Mouse (Mus musculus) limb, embryonic 12.5 days (tissue): ENCODE data around the gene P4ha2. TPM values are rescaled to one million over a fixed set of nuclear protein-coding genes. Genes with fewer than 3 reads are reported as not detected.
"Not testable (repeated sequence)": the region's sequence is repeated elsewhere in the genome, so short reads cannot be mapped to it uniquely, and the experiment has no call there.

Source experiments
- ATAC-seq: fragments of 200-750 bp; cut with Nextera tagmentation; 2 replicates; pipeline ENCODE4 v1.8.0; 2017; ENCODE audit warnings: low read depth, moderate TSS enrichment; ENCODE audit not compliant: insufficient number of reproducible peaks, insufficient read depth, low FRiP score, low TSS enrichment
- H3K27ac ChIP-seq: fragments of 300-500 bp; sonication (generic); 2 replicates; pipeline ENCODE4 v1.5.1; 2016; ENCODE audit warnings: mild to moderate bottlenecking, moderate library complexity
- H3K27me3 ChIP-seq: fragments of 300-500 bp; sonication (generic); 2 replicates; pipeline ENCODE4 v1.6.1; 2016; ENCODE audit warnings: mild to moderate bottlenecking, moderate library complexity
- H3K36me3 ChIP-seq: fragments of 300-500 bp; sonication (generic); 2 replicates; pipeline ENCODE4 v1.6.1; 2016; ENCODE audit warnings: mild to moderate bottlenecking, moderate library complexity
- H3K4me1 ChIP-seq: fragments of 300-500 bp; sonication (generic); replicated peaks from 2 replicates; pipeline ENCODE4 v1.6.1; 2016
- H3K4me2 ChIP-seq: fragments of 300-500 bp; sonication (generic); 2 replicates; pipeline ENCODE4 v1.6.1; 2016; ENCODE audit warnings: mild to moderate bottlenecking, moderate library complexity
- H3K4me3 ChIP-seq: fragments of 300-500 bp; sonication (generic); replicated peaks from 2 replicates; pipeline ENCODE4 v1.5.1; 2016; ENCODE audit warnings: mild to moderate bottlenecking
- H3K9ac ChIP-seq: fragments of 300-500 bp; sonication (generic); replicated peaks from 2 replicates; pipeline ENCODE4 v1.6.1; 2016; ENCODE audit warnings: mild to moderate bottlenecking, moderate library complexity
- H3K9me3 ChIP-seq: fragments of 300-500 bp; sonication (generic); 2 replicates; pipeline ENCODE4 v1.6.1; 2016; ENCODE audit warnings: mild to moderate bottlenecking, moderate library complexity
- WGBS: fragments of 180-500 bp; shearing (Covaris S2); methylation state at CpG from one replicate; pipeline ENCODE4 v1.1.7; 2016; 5-methylcytosine and 5-hydroxymethylcytosine counted together
- polyA plus RNA-seq: library from polyadenylated mRNA; unstranded; fragments of >200 nt; fragmentation: Nextera tagmentation; extraction: Ambion mirVana; gene quantifications from 2 replicates; pipeline ENCODE4 v1.2.1, GENCODE M21; 2016

Gene P4ha2
- polyA plus RNA-seq, 1 experiment from 2014 or later: 52.7 TPM

- no peak for ATAC-seq
- Histone ChIP-seq H3K4me3 (no peak overlapping the region), H3K27me3 (peaks cover 8% of the 10 kb centered on the region), H3K36me3 (peaks cover 53% of the 10 kb centered on the region), H3K4me1 (peaks cover 11% of the 10 kb centered on the region), H3K9me3 (no peaks in the 10 kb centered on the region), H3K27ac (no peak overlapping the region), H3K4me2 (no peak overlapping the region), H3K9ac (no peak overlapping the region)
- 90% methylated on average over 13 of the region's 13 CpGs for WGBS
These were observed 20.0 kb downstream of the P4ha2 start for GRCm38 (mm10) chr11:54119740-54120360.

- 75% methylated on average over 14 of the region's 14 CpGs for WGBS
- Histone ChIP-seq H3K9ac (no peak overlapping the region), H3K4me2 (no peak overlapping the region), H3K27ac (no peak overlapping the region), H3K36me3 (peaks cover 51% of the 10 kb centered on the region), H3K4me1 (peaks cover 28% of the 10 kb centered on the region), H3K27me3 (peaks cover 16% of the 10 kb centered on the region), H3K4me3 (no peak overlapping the region), H3K9me3 (no peaks in the 10 kb centered on the region)
- no peak for ATAC-seq
These were observed 22.7 kb downstream of the P4ha2 start for GRCm38 (mm10) chr11:54122416-54123264.

GRCm38 (mm10) chr11:54125982-54126648 lies 26.2 kb downstream of the P4ha2 start:
- peak; percentile 47 for ATAC-seq
- Histone ChIP-seq H3K9me3 (no peaks in the 10 kb centered on the region), H3K4me2 (peak overlapping the region; percentile 52), H3K4me1 (peaks cover 31% of the 10 kb centered on the region), H3K36me3 (peaks cover 32% of the 10 kb centered on the region), H3K9ac (no peak overlapping the region), H3K27ac (0 out of 2 replicates have a peak overlapping the region, but pooled peaks have one; percentile 45), H3K27me3 (peaks cover 22% of the 10 kb centered on the region), H3K4me3 (no peak overlapping the region)
- WGBS: 22% methylated on average over 18 of the region's 18 CpGs

- peak; percentile 81 for ATAC-seq
- peaks cover 39% of the 10 kb centered on the region for H3K36me3 ChIP-seq
- H3K27ac ChIP-seq: peak overlapping the region; percentile 87
- no peak overlapping the region; the same call in 1 of the 2 replicates for H3K9ac ChIP-seq
- H3K4me3 ChIP-seq: peak overlapping the region; percentile 17; the same call in 1 of the 2 replicates
- H3K4me2 ChIP-seq: peak overlapping the region; percentile 52
- WGBS: 10% methylated on average over 15 of the region's 15 CpGs
- H3K9me3 ChIP-seq: no peaks in the 10 kb centered on the region
- peaks cover 31% of the 10 kb centered on the region for H3K4me1 ChIP-seq
- peaks cover 22% of the 10 kb centered on the region for H3K27me3 ChIP-seq
These were observed 26.9 kb downstream of the P4ha2 start for GRCm38 (mm10) chr11:54126654-54127374.

- peak overlapping the region; percentile 87 for H3K27ac ChIP-seq
These were observed 27.5 kb downstream of the P4ha2 start for GRCm38 (mm10) chr11:54127397-54127796.

GRCm38 (mm10) chr11:54129955-54130354 lies 30.1 kb downstream of the P4ha2 start:
- peaks cover 37% of the 10 kb centered on the region for H3K4me1 ChIP-seq
- no peaks in the 10 kb centered on the region for H3K9me3 ChIP-seq
- ATAC-seq: no peak
- no peak overlapping the region for H3K9ac ChIP-seq
- WGBS: 91% methylated on average over 8 of the region's 8 CpGs
- no peak overlapping the region for H3K4me3 ChIP-seq
- no peak overlapping the region for H3K4me2 ChIP-seq
- peaks cover 13% of the 10 kb centered on the region for H3K27me3 ChIP-seq
- H3K36me3 ChIP-seq: peaks cover 26% of the 10 kb centered on the region
- H3K27ac ChIP-seq: no peak overlapping the region

More at GRCm38 (mm10) chr11:54127397-54127796, 27.5 kb downstream of the P4ha2 start:
- H3K9me3 ChIP-seq: no peaks in the 10 kb centered on the region
- peaks cover 22% of the 10 kb centered on the region for H3K27me3 ChIP-seq
- H3K4me3 ChIP-seq: no peak overlapping the region
- no peak for ATAC-seq
- 65% methylated on average over 2 of the region's 2 CpGs for WGBS
- peak overlapping the region; percentile 52 for H3K4me2 ChIP-seq
- H3K36me3 ChIP-seq: peaks cover 39% of the 10 kb centered on the region
- no peak overlapping the region for H3K9ac ChIP-seq
- H3K4me1 ChIP-seq: peaks cover 33% of the 10 kb centered on the region

DNA sequence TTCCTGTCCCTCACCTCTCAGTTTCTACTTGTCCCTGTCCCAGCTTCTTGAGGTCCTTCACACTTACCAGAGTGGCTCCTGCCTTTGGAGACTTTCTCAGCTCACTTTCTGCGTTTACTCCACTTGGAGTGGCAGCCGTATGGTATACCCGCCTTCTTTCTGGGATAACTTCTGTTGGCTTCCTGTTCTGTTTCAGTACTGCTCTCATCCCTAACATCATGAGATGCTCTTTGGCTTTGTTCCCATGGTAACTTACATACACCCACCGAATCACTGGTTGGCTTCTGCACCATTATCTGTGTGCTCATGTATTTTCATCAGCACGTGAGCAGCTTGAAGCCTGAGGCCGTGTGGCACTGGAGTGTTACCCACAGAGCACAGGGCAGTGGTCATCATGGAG lies 30.8 kb downstream of the P4ha2 start:
- no peak for ATAC-seq
- peaks cover 6% of the 10 kb centered on the region; the same call in 1 of the 2 replicates for H3K27me3 ChIP-seq
- no peak overlapping the region for H3K27ac ChIP-seq
- H3K4me2 ChIP-seq: no peak overlapping the region
- no peaks in the 10 kb centered on the region for H3K9me3 ChIP-seq
- H3K36me3 ChIP-seq: peaks cover 20% of the 10 kb centered on the region; the same call in 1 of the 2 replicates
- H3K4me3 ChIP-seq: no peak overlapping the region
- no peak overlapping the region for H3K9ac ChIP-seq
- WGBS: 92% methylated on average over 6 of the region's 6 CpGs
- peaks cover 29% of the 10 kb centered on the region for H3K4me1 ChIP-seq

GRCm38 (mm10) chr11:54132290-54132689 lies 32.4 kb downstream of the P4ha2 start:
- Histone ChIP-seq H3K36me3 (peaks cover 20% of the 10 kb centered on the region; the same call in 1 of the 2 replicates), H3K27me3 (peaks cover 6% of the 10 kb centered on the region; the same call in 1 of the 2 replicates), H3K27ac (no peak overlapping the region), H3K9me3 (no peaks in the 10 kb centered on the region), H3K4me3 (no peak overlapping the region), H3K4me1 (peaks cover 14% of the 10 kb centered on the region), H3K4me2 (no peak overlapping the region), H3K9ac (no peak overlapping the region)
- no peak for ATAC-seq
- 48% methylated on average over 10 of the region's 10 CpGs for WGBS

GRCm38 (mm10) chr11:54134905-54135304 lies 35.0 kb downstream of the P4ha2 start:
- peaks cover 15% of the 10 kb centered on the region; the same call in 1 of the 2 replicates for H3K36me3 ChIP-seq
- ATAC-seq: no peak
- no peaks in the 10 kb centered on the region for H3K27me3 ChIP-seq
- H3K9me3 ChIP-seq: no peaks in the 10 kb centered on the region
- H3K27ac ChIP-seq: no peak overlapping the region
- 76% methylated on average over 6 of the region's 6 CpGs for WGBS
- no peak overlapping the region for H3K4me2 ChIP-seq
- H3K4me1 ChIP-seq: 0 out of 2 replicates have a peak, but pooled peaks cover 7% of the 10 kb centered on the region
- no peak overlapping the region for H3K4me3 ChIP-seq
- H3K9ac ChIP-seq: no peak overlapping the region

DNA sequence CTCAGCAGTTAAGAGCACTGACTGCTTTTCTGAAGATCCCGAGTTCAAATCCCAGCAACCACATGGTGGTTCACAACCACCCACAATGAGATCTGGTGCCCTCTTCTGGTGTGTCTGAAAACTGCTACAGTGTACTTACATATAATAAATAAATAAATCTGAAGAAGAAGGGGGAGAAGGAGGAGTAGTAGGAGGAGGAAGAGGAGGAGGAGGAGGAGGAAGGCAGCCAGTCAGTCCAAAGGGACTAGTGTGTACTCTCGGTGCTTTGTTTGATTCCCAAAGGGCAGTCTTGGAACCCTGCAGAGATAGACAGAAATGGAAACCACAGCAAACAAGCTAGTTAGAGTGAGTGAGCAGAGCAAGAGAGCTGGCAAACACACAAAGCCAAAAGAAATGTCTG lies 40.3 kb downstream of the P4ha2 start:
- not testable (repeated sequence) for H3K4me1 ChIP-seq, H3K4me3 ChIP-seq, H3K9ac ChIP-seq, H3K36me3 ChIP-seq, ATAC-seq, H3K4me2 ChIP-seq, H3K27me3 ChIP-seq, H3K27ac ChIP-seq, H3K9me3 ChIP-seq
- WGBS: 43% methylated on average over 2 of the region's 2 CpGs
